Mouse (Mus musculus): ENCODE measurements around the gene Marc1. TPM values are rescaled to one million over a fixed set of nuclear protein-coding genes. Genes with fewer than 3 reads are reported as not detected.

Marc1 gene
- total RNA-seq, 1 experiment from 2014 or later = not detected

DNA sequence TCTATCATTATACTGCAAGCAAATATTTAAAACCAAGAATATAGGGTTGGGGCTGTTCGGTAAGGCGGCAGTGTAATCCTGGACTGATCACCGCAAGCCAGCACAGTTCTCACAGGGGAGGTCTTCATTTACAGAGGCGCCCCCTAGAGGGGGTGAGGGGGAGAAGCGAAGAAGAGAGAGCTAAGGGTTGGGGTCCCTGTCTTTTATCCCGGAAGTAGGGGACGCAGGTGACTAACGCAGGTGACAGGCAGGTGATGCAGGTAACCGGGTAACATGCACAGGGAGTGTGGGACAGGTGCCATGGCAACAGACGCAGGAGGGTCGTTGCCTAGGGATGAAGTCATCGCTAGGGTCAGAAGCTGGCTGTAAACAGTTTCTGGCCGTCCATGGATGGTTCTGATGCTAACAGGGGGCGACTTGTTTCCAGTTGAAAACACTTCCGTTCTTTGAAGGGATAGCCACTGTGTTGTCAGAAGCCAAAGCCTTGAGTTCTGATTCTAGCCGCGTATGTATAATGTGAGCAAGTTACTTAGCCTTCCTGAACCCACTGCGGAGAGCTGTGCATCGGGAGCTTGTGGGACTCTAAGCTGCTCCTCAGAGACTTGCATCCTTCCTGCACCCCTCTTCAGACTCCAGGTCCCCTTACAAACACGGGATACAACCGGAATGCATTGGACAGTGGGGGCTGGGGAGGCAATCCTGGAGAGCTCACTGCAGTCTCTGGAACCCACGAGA is 33.9 kb downstream of the Marc1 start:
- no peak for ATAC-seq (ENCODE audit: extremely low read depth, insufficient number of reproducible peaks, low FRiP score, poor library complexity, severe bottlenecking)

DNA sequence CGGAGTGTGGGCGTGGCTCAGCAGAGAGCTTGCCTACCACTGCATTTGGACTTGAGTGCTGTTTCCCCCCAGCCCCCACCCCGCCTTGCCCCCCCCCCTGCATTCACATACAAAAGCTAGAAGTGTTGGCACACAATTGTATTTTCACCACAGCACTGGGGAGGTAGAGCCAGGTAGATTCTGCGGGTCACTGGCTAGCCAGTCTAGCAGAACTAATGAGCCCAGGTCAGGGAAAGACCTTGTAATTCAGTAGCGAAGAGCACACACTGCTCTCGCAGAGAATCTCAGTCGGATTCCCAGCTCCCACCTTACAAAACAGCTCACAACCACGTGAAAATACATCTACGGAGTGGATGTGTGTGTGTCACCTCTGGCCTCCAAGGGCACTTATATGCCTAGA is 35.8 kb downstream of the Marc1 start:
- no peak for ATAC-seq (ENCODE audit: extremely low read depth, insufficient number of reproducible peaks, low FRiP score, poor library complexity, severe bottlenecking)

DNA sequence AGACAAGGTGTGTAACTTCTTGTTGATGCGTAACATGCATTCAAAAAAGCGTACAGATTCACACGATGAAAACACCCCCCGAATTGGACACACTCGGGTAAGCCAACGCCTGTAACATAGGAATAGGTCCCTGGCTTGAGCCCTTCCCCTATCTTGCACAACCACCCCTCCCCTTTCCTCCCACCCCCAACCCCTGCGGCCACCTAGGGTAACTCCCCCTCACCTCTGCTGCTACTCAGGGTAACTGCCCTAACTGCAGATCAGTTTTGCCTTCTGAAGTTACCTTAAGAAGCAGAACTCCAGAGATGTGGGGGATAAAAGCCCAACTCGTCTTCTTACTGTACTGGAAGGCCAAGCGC is 39.2 kb downstream of the Marc1 start:
- no peak for ATAC-seq (ENCODE audit: extremely low read depth, insufficient number of reproducible peaks, low FRiP score, poor library complexity, severe bottlenecking)

DNA sequence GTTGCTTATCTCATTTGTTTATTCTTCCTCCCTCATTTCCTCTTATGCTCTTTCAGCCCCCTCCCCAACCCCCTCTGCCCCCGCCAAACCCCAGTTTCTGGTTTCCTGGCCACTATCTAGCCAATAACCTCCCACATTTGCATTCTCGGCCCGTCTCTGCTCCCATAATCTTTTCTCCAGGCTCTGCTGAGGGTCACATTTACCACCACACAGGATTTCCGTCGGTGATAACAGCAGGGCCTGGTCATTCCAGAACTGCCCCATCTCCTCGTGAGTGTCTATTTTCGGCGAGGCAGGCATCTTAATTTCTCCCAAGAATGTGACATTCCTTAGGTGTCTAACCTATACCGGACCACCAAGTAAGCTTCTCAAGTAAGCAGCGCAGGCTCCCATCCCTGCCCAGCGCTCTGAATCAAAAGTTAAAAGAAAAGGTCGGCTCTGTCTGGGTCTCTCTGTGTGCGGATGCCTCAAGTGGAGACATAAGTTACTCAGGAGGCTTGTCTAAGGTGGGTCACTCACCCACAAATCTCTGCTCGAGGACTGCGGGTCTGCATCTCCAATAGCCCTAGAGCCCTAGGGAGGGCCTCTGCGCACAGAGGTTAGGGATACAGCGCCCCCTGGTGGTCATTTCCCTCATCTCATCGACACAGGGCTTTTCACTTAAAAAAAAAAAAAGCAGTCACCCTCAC is 39.8 kb downstream of the Marc1 start:
- ATAC-seq (ENCODE audit: extremely low read depth, insufficient number of reproducible peaks, low FRiP score, poor library complexity, severe bottlenecking) = peak; percentile 67; the same call in 1 of the 2 replicates

DNA sequence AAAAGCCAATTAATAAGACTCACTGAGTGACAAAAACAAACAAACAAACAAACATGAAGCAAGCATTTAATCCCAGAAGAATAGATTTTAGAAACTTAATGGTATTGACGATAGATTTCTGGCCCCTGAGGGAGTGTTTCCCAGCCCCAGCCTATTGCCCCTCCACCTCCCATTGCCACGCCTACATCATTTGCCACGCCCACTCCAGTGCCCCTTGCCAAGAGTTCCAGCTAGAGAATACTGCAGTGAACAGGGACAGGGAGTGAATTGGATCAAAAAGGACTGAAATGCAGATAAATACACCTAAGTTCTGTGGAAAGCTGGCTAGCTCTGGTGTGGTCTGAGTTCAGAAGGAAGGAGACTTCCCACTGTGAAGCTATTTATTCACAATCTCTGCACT is 47.2 kb downstream of the Marc1 start:
- ATAC-seq (ENCODE audit: extremely low read depth, insufficient number of reproducible peaks, low FRiP score, poor library complexity, severe bottlenecking) = no peak

DNA sequence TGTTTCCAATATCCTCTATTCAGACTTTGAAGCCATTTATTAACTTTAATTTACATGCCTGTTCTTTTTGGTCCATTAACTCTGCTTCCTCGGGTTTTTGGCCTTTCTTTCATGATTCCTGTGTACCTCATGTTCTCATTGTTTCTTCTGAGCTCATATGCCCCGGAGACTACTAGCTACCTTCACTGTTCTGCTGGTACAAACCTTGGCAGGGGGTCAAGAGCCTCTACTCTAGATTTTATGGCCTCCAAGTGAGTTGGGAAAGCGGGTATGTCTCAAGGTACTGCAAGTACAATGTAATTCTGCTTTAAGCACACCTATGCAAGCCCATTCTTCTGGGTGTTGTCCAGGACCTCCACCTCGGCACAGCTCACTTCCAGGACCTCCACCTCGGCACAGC is 48.2 kb downstream of the Marc1 start:
- ATAC-seq (ENCODE audit: extremely low read depth, insufficient number of reproducible peaks, low FRiP score, poor library complexity, severe bottlenecking) = no peak

DNA sequence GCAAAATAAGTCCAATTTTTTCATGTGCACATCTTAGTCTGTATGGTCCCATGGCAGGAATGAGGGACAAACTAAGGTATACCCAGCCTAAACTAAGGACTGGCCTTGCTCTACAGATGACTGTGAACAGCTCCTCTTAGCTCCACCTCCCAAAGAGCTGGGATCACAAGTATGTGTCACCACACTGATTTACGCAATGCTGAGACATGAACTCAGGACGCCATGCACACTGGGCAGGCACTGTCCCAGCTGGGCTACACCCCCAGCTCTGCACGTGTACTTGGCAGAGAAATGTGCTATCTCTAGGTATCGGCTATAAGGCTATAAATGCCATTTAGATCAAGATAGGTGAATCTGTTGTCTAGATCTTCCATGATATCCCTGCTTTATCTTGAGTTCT is 49.1 kb downstream of the Marc1 start:
- ATAC-seq (ENCODE audit: extremely low read depth, insufficient number of reproducible peaks, low FRiP score, poor library complexity, severe bottlenecking) = no peak

DNA sequence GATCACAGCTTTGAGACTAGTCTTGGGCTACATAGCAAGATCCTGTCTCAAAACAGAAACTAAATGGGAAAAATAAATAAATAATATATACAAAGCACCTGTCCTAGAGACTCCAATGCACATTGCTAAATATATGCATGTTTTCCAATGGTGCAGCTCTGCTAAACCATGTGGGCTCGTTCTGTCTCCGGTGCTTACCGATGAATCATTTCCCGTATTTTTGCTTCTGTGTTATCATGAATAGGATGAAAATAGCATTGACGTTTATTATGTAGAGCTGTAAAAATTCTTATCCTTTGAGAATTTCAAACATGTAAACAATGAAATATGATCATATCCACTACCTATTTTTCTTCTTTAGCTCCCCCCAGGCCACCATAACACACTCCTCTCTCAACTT is 58.4 kb downstream of the Marc1 start:
- ATAC-seq (ENCODE audit: extremely low read depth, insufficient number of reproducible peaks, low FRiP score, poor library complexity, severe bottlenecking) = no peak

DNA sequence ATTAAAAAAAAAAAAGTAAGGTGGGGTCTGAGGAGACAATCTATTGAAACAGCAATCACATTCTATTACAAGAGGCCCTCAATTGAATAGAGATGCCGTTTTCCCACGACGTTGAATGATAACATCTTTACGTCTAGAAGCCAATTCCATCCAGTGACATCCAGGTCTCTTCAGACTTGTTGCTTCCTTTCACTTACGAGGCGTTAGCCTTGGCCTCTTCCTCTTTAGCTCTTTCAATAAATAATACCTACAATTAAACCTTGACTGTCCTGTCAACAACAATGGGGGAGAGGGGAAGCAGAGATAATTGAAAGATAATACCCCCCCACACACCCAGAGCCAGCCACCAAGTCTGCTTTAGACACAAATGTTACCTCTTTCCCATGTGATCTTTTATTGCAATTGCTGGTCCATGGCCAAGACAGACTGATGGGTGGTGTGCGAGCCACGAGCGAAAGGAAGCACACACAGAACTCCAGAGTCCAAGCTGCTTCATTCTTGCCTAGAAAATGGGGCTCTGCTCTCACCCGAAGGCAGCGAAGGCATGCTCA is 60.9 kb downstream of the Marc1 start:
- ATAC-seq (ENCODE audit: extremely low read depth, insufficient number of reproducible peaks, low FRiP score, poor library complexity, severe bottlenecking) = no peak

DNA sequence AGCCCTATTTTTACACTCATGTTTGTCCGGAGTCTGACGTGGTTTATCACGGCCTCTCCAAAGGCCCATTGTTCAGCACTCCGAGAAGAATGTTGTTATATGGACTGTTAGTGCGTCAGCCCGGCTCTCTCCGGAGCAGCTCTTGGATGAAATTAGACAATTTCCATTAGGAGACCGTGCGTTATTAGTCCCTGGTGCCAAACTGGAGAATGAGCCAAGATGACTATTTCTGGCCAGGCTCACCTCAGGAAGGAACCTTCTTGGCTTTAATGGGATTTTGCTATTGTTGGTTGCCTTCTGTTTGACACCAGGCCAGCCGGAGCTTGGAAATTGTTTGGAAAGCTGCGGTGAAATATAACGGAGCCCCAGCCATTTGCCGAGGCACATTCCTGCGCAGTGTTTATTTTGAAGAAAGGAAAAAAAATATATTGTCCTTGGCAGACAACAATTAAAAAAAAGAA is 62.4 kb downstream of the Marc1 start:
- ATAC-seq (ENCODE audit: extremely low read depth, insufficient number of reproducible peaks, low FRiP score, poor library complexity, severe bottlenecking) = no peak

DNA sequence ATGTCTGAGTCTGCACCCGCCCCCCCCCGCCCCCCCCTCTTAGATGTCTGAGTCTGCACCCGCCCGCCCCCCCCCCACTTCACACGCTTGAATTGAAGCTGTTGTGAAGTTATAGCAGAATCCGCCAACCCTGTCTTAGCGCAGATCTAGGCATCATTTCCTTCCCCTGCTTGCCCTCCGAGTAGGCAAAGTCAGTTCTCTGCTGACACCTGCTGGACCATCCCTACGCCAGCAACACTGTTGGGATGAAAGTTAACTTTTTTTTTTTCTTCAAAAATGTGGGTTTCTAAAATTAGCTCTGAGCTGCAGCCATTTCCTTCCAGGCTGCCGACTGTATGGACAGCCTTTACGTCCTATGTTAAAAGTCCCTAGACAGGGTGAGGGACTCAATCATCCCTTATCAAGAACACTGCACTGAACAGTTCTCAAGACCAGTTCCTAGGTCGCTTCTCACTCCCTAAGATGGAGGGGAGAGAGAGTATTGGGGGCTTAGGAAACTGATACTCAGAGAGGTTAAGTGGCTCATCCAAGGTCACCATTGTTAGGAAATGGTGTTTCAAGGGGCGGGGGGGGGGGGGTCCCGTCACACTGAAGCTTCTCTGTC is 73.1 kb downstream of the Marc1 start:
- ATAC-seq (ENCODE audit: extremely low read depth, insufficient number of reproducible peaks, low FRiP score, poor library complexity, severe bottlenecking) = peak; percentile 84

DNA sequence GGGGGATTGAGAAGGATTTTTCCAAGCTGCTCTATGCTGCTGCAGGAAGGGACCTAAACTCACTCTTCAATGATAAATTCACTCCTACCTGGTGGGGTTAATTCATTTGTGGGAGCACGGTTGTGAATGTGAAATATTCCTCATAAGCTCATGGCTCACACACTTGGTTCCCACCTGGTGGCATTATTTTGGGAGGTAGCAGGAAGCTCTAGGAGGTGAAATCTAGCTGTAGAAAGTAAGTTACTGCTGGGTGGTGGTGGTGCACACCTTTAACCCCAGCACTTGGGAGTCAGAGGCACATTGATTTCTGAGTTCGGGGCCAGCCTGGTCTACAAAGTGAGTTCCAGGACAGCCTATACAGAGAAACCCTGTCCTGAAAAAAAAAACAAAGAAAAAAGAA is 73.9 kb downstream of the Marc1 start:
- no peak for ATAC-seq (ENCODE audit: extremely low read depth, insufficient number of reproducible peaks, low FRiP score, poor library complexity, severe bottlenecking)

Other genes starting within 250 kb of the Marc1 start
- gene Hlx, start 78.7 kb downstream of the Marc1 start, total RNA-seq (2017) = 33.6 and 34.1 TPM in 2 replicates
- gene Marc2, start 35.1 kb upstream of the Marc1 start, total RNA-seq (2017) = 39.2 and 53.7 TPM in 2 replicates
- not detected in 2 replicates for gene C130074G19Rik, start 71.9 kb upstream of the Marc1 start, total RNA-seq (2017)
- gene Mark1, start 188.3 kb upstream of the Marc1 start, total RNA-seq (2017) = not detected in 2 replicates

Data from neutrophil, adult 5-6 weeks (primary cell).